Mouse (Mus musculus) embryonic facial prominence, embryonic 12.5 days (tissue): ENCODE results near the gene Clk3. TPM values are rescaled to one million over a fixed set of nuclear protein-coding genes. Genes with fewer than 3 reads are reported as not detected.

ENCODE experiments used
- ATAC-seq: fragments of 200-750 bp; cut with Nextera tagmentation; 2 replicates; pipeline ENCODE4 v1.8.0; 2017; ENCODE audit not compliant: insufficient number of reproducible peaks, insufficient read depth, low FRiP score, low TSS enrichment
- H3K27ac ChIP-seq: fragments of 300-500 bp; sonication (generic); 2 replicates; pipeline ENCODE4 v1.5.1; 2016; ENCODE audit warnings: mild to moderate bottlenecking
- H3K27me3 ChIP-seq: fragments of 300-500 bp; sonication (generic); 2 replicates; pipeline ENCODE4 v1.6.1; 2016; ENCODE audit warnings: mild to moderate bottlenecking, moderate library complexity
- H3K36me3 ChIP-seq: fragments of 300-500 bp; sonication (generic); 2 replicates; pipeline ENCODE4 v1.6.1; 2016; ENCODE audit warnings: mild to moderate bottlenecking
- H3K4me1 ChIP-seq: fragments of 300-500 bp; sonication (generic); 2 replicates; pipeline ENCODE4 v1.6.1; 2016
- H3K4me2 ChIP-seq: fragments of 300-500 bp; sonication (generic); replicated peaks from 2 replicates; pipeline ENCODE4 v1.6.1; 2016; ENCODE audit warnings: mild to moderate bottlenecking, moderate library complexity
- H3K4me3 ChIP-seq: fragments of 300-500 bp; sonication (generic); 2 replicates; pipeline ENCODE4 v1.5.1; 2016; ENCODE audit warnings: mild to moderate bottlenecking
- H3K9ac ChIP-seq: fragments of 300-500 bp; sonication (generic); 2 replicates; pipeline ENCODE4 v1.6.1; 2016; ENCODE audit warnings: mild to moderate bottlenecking, moderate library complexity
- H3K9me3 ChIP-seq: fragments of 300-500 bp; sonication (generic); 2 replicates; pipeline ENCODE4 v1.6.1; 2016; ENCODE audit warnings: mild to moderate bottlenecking, moderate library complexity
- WGBS: fragments of 180-500 bp; shearing (Covaris S2); methylation state at CpG from one replicate; pipeline ENCODE4 v1.1.7; 2016; 5-methylcytosine and 5-hydroxymethylcytosine counted together
- polyA plus RNA-seq: library from polyadenylated mRNA; unstranded; fragments of >200 nt; fragmentation: Nextera tagmentation; extraction: Ambion mirVana; gene quantifications from 2 replicates; pipeline ENCODE4 v1.2.1, GENCODE M21; 2016

Clk3 gene
- polyA plus RNA-seq, 1 experiment from 2014 or later: 75.4 TPM

GRCm38 (mm10) chr9:57757578-57757977 lies 8.1 kb downstream of the Clk3 start:
- Histone ChIP-seq H3K9me3 (no peaks in the 10 kb centered on the region), H3K27ac (no peak overlapping the region), H3K9ac (no peak overlapping the region), H3K4me1 (peaks cover 10% of the 10 kb centered on the region), H3K4me2 (no peak overlapping the region), H3K36me3 (peaks cover 83% of the 10 kb centered on the region), H3K4me3 (no peak overlapping the region), H3K27me3 (no peaks in the 10 kb centered on the region)
- ATAC-seq: no peak
- 83% methylated on average over 3 of the region's 3 CpGs for WGBS

GRCm38 (mm10) chr9:57750901-57751300 lies 14.8 kb downstream of the Clk3 start:
- WGBS: 88% methylated on average over 7 of the region's 7 CpGs
- H3K4me3 ChIP-seq: no peak overlapping the region
- no peak overlapping the region for H3K4me2 ChIP-seq
- H3K9me3 ChIP-seq: no peaks in the 10 kb centered on the region
- no peak overlapping the region for H3K27ac ChIP-seq
- ATAC-seq: no peak
- H3K4me1 ChIP-seq: no peaks in the 10 kb centered on the region
- no peak overlapping the region for H3K9ac ChIP-seq
- H3K36me3 ChIP-seq: peaks cover 98% of the 10 kb centered on the region
- H3K27me3 ChIP-seq: no peaks in the 10 kb centered on the region

GRCm38 (mm10) chr9:57748831-57749230 lies 16.8 kb downstream of the Clk3 start:
- WGBS: 74% methylated on average over 1 of the region's 1 CpGs
- no peak overlapping the region for H3K27ac ChIP-seq
- H3K4me1 ChIP-seq: no peaks in the 10 kb centered on the region
- no peak for ATAC-seq
- no peaks in the 10 kb centered on the region for H3K27me3 ChIP-seq
- peaks cover 82% of the 10 kb centered on the region for H3K36me3 ChIP-seq
- H3K9me3 ChIP-seq: no peaks in the 10 kb centered on the region
- no peak overlapping the region for H3K4me2 ChIP-seq
- no peak overlapping the region for H3K9ac ChIP-seq
- no peak overlapping the region for H3K4me3 ChIP-seq

- H3K36me3 ChIP-seq: peaks cover 79% of the 10 kb centered on the region
- ATAC-seq: no peak
- no peaks in the 10 kb centered on the region for H3K9me3 ChIP-seq
- H3K4me2 ChIP-seq: no peak overlapping the region
- H3K4me3 ChIP-seq: no peak overlapping the region
- 92% methylated on average over 6 of the region's 6 CpGs for WGBS
- H3K4me1 ChIP-seq: no peaks in the 10 kb centered on the region
- no peak overlapping the region for H3K27ac ChIP-seq
- H3K27me3 ChIP-seq: no peaks in the 10 kb centered on the region
- H3K9ac ChIP-seq: no peak overlapping the region
Observed at GRCm38 (mm10) chr9:57748137-57748536, 17.5 kb downstream of the Clk3 start.

GRCm38 (mm10) chr9:57747067-57747466 lies 18.6 kb downstream of the Clk3 start:
- Histone ChIP-seq H3K27me3 (no peaks in the 10 kb centered on the region), H3K4me3 (no peak overlapping the region), H3K4me2 (no peak overlapping the region), H3K27ac (no peak overlapping the region), H3K36me3 (peaks cover 74% of the 10 kb centered on the region), H3K9ac (no peak overlapping the region), H3K9me3 (no peaks in the 10 kb centered on the region), H3K4me1 (no peaks in the 10 kb centered on the region)
- no peak for ATAC-seq
- WGBS: 74% methylated on average over 1 of the region's 1 CpGs

- Histone ChIP-seq H3K9me3 (no peaks in the 10 kb centered on the region), H3K27me3 (no peaks in the 10 kb centered on the region), H3K36me3 (peaks cover 72% of the 10 kb centered on the region), H3K9ac (no peak overlapping the region), H3K4me2 (no peak overlapping the region), H3K4me3 (no peak overlapping the region), H3K4me1 (no peaks in the 10 kb centered on the region), H3K27ac (no peak overlapping the region)
- 80% methylated on average over 3 of the region's 3 CpGs for WGBS
- ATAC-seq: no peak
Observed at GRCm38 (mm10) chr9:57744462-57745091, 21.1 kb downstream of the Clk3 start.

GRCm38 (mm10) chr9:57739863-57740262 lies 25.8 kb downstream of the Clk3 start:
- 94% methylated on average over 5 of the region's 5 CpGs for WGBS
- Histone ChIP-seq H3K9ac (no peak overlapping the region), H3K9me3 (no peaks in the 10 kb centered on the region), H3K4me1 (no peaks in the 10 kb centered on the region), H3K36me3 (peaks cover 44% of the 10 kb centered on the region), H3K4me2 (no peak overlapping the region), H3K4me3 (no peak overlapping the region), H3K27me3 (no peaks in the 10 kb centered on the region), H3K27ac (no peak overlapping the region)
- ATAC-seq: no peak

- Histone ChIP-seq H3K27me3 (no peaks in the 10 kb centered on the region), H3K9ac (no peak overlapping the region), H3K4me3 (no peak overlapping the region), H3K36me3 (peaks cover 44% of the 10 kb centered on the region), H3K27ac (no peak overlapping the region), H3K9me3 (no peaks in the 10 kb centered on the region), H3K4me2 (no peak overlapping the region), H3K4me1 (no peaks in the 10 kb centered on the region)
- 97% methylated on average over 6 of the region's 6 CpGs for WGBS
- no peak for ATAC-seq
Observed at GRCm38 (mm10) chr9:57733606-57734005, 32.1 kb downstream of the Clk3 start.

- H3K27me3 ChIP-seq: no peaks in the 10 kb centered on the region
- no peak overlapping the region for H3K4me2 ChIP-seq
- H3K27ac ChIP-seq: no peak overlapping the region
- H3K36me3 ChIP-seq: peaks cover 57% of the 10 kb centered on the region
- no peak overlapping the region for H3K9ac ChIP-seq
- H3K4me3 ChIP-seq: no peak overlapping the region
- ATAC-seq: no peak
- WGBS: 93% methylated on average over 1 of the region's 1 CpGs
- no peaks in the 10 kb centered on the region for H3K4me1 ChIP-seq
- H3K9me3 ChIP-seq: no peaks in the 10 kb centered on the region
Observed at GRCm38 (mm10) chr9:57728312-57728711, 37.3 kb downstream of the Clk3 start.

GRCm38 (mm10) chr9:57724701-57725100 lies 41.0 kb downstream of the Clk3 start:
- Histone ChIP-seq H3K27ac (no peak overlapping the region), H3K4me3 (no peak overlapping the region), H3K27me3 (no peaks in the 10 kb centered on the region), H3K9me3 (no peaks in the 10 kb centered on the region), H3K36me3 (peaks cover 56% of the 10 kb centered on the region), H3K4me2 (no peak overlapping the region), H3K9ac (no peak overlapping the region), H3K4me1 (no peaks in the 10 kb centered on the region)
- no peak for ATAC-seq
- 92% methylated on average over 3 of the region's 3 CpGs for WGBS

- Histone ChIP-seq H3K9me3 (no peaks in the 10 kb centered on the region), H3K9ac (no peak overlapping the region), H3K36me3 (peaks cover 53% of the 10 kb centered on the region), H3K27me3 (no peaks in the 10 kb centered on the region), H3K4me3 (no peak overlapping the region), H3K4me2 (no peak overlapping the region), H3K4me1 (no peaks in the 10 kb centered on the region), H3K27ac (no peak overlapping the region)
- ATAC-seq: no peak
- 81% methylated on average over 5 of the region's 5 CpGs for WGBS
Observed at GRCm38 (mm10) chr9:57723796-57724195, 41.9 kb downstream of the Clk3 start.

- Histone ChIP-seq H3K4me3 (no peak overlapping the region), H3K9me3 (no peaks in the 10 kb centered on the region), H3K4me2 (no peak overlapping the region), H3K36me3 (peaks cover 56% of the 10 kb centered on the region), H3K27ac (no peak overlapping the region), H3K4me1 (no peaks in the 10 kb centered on the region), H3K9ac (no peak overlapping the region), H3K27me3 (no peaks in the 10 kb centered on the region)
- 71% methylated on average over 5 of the region's 5 CpGs for WGBS
- ATAC-seq: no peak
Observed at GRCm38 (mm10) chr9:57723315-57723715, 42.3 kb downstream of the Clk3 start.

- ATAC-seq: no peak
- H3K27ac ChIP-seq: no peak overlapping the region
- WGBS: 83% methylated on average over 1 of the region's 1 CpGs
- H3K36me3 ChIP-seq: peaks cover 53% of the 10 kb centered on the region
- H3K9me3 ChIP-seq: no peaks in the 10 kb centered on the region
- H3K4me1 ChIP-seq: no peaks in the 10 kb centered on the region
- no peak overlapping the region for H3K9ac ChIP-seq
- no peak overlapping the region for H3K4me3 ChIP-seq
- H3K4me2 ChIP-seq: no peak overlapping the region
- H3K27me3 ChIP-seq: no peaks in the 10 kb centered on the region
Observed at GRCm38 (mm10) chr9:57722371-57722770, 43.3 kb downstream of the Clk3 start.
